Mouse (Mus musculus): ENCODE data around the gene Npcd.

- TF ChIP-seq POLR2A (IDR thresholded peaks at IDR 0.05; ENCODE audit: low read depth, low read length) (no peak), CTCF (IDR thresholded peaks at IDR 0.05; ENCODE audit: borderline replicate concordance, insufficient read depth, low read length) (no peak)
Measured at GRCm38 (mm10) chr15:79757118-79757517, 76.9 kb downstream of the Npcd start.

Measured in embryonic fibroblast, embryonic 13.5 days (primary cell).